19 mouse cellular contexts compared by ENCODE assay signal in genomic region chr2:167754929-167755551, GRCm38 (mm10).
DNase-seq lines count a peak whose midpoint lies in the region; ATAC-seq and TF ChIP-seq lines count a peak whose summit lies in the region.
"Had no signal": no experiment of that assay in that cellular context is flagged by ENCODE, and none has a peak within 500 bp of the region (broad histone marks: within the 10 kb centered on the region; RNA-seq: fewer than 3 reads in every experiment).

No protein-coding gene starts in this region.

- TF ChIP-seq POLR2A in liver, adult 2 months (IDR thresholded peaks at IDR 0.05; ENCODE audit: extremely low read depth, insufficient read depth, low read length) = no peak

- no peak for ATAC-seq in CD4-positive, CD25-positive, alpha-beta regulatory T cell, adult 4 months
- ATAC-seq in liver, postnatal 0 days = no peak; the same call in 1 of the 2 replicates
- peak; percentile 6; the same call in 1 of the 2 replicates for ATAC-seq in stomach, embryonic 15.5 days (ENCODE audit: insufficient read depth, low FRiP score, low read depth)
- ATAC-seq in cerebellum, adult (ENCODE audit: insufficient number of reproducible peaks, low FRiP score, low TSS enrichment) = no peak
- ATAC-seq: Patski had no signal

- H3K27me3 ChIP-seq in liver, adult 2 months (ENCODE audit: control insufficient read depth, insufficient read depth, low read length) = no peaks in the 10 kb centered on the region
- H3K27me3 ChIP-seq in liver, postnatal 0 days (ENCODE audit: insufficient read depth, low read length) = no peaks in the 10 kb centered on the region
- H3K27me3 ChIP-seq in stomach, embryonic 15.5 days (replicated peaks) = no peaks in the 10 kb centered on the region
- H3K27me3 ChIP-seq: embryonic facial prominence, embryonic 12.5 days; hindbrain, embryonic 15.5 days; Patski had no signal

- H3K4me2 ChIP-seq in liver, postnatal 0 days (ENCODE audit: low read depth, low read length) = no peak overlapping the region
- no peak overlapping the region for H3K4me2 ChIP-seq in stomach, embryonic 15.5 days
- H3K4me2 ChIP-seq: embryonic facial prominence, embryonic 12.5 days; hindbrain, embryonic 15.5 days; lung, embryonic 14.5 days; midbrain, embryonic 11.5 days had no signal

- H3K27ac ChIP-seq in liver, adult 2 months (replicated peaks; ENCODE audit: insufficient read depth, low read depth, low read length) = no peak overlapping the region
- H3K27ac ChIP-seq in liver, postnatal 0 days (ENCODE audit: low read depth) = peak overlapping the region; percentile 65
- H3K27ac ChIP-seq in stomach, embryonic 15.5 days = no peak overlapping the region
- H3K27ac ChIP-seq: embryonic facial prominence, embryonic 12.5 days; hindbrain, embryonic 15.5 days had no signal

- DNase-seq in CD4-positive, CD25-positive, alpha-beta regulatory T cell, adult 2 months (ENCODE audit: low read depth, low spot score) = peak; percentile 35
- peak; percentile 64 for DNase-seq in liver, adult 2 months (ENCODE audit: extremely low read depth, low read depth, low spot score)
- no peak for DNase-seq in liver
- peak; percentile 54 for DNase-seq in liver, postnatal 0 days
- no peak for DNase-seq in cerebellum, postnatal 25 days
- DNase-seq: cerebellum, adult 11 months; gastrocnemius, postnatal 36 days; kidney, adult 8-10 months; kidney, postnatal 4 days; layer of hippocampus, postnatal 36 days; lung, embryonic 14.5 days; thymus, adult 2 months had no signal

- TF ChIP-seq CTCF in liver, adult 2 months (IDR thresholded peaks at IDR 0.05; ENCODE audit: low read depth, low read length) = no peak
- TF ChIP-seq CTCF in liver, postnatal 0 days (IDR thresholded peaks at IDR 0.05; ENCODE audit: low read depth) = no peak

- no peaks in the 10 kb centered on the region for H3K79me2 ChIP-seq in liver, adult 2 months (ENCODE audit: control insufficient read depth, insufficient read depth, low read length)

- H3K4me1 ChIP-seq in liver, adult 2 months (ENCODE audit: control insufficient read depth, insufficient read depth, low read length) = peaks cover 10% of the 10 kb centered on the region
- H3K4me1 ChIP-seq in liver, postnatal 0 days (ENCODE audit: insufficient read depth) = peaks cover 41% of the 10 kb centered on the region
- 0 out of 2 replicates have a peak, but pooled peaks cover 12% of the 10 kb centered on the region for H3K4me1 ChIP-seq in stomach, embryonic 15.5 days
- H3K4me1 ChIP-seq: hindbrain, embryonic 15.5 days had no signal

- no peaks in the 10 kb centered on the region for H3K9me3 ChIP-seq in liver, postnatal 0 days (ENCODE audit: low read length)
- H3K9me3 ChIP-seq in stomach, embryonic 15.5 days = no peaks in the 10 kb centered on the region
- H3K9me3 ChIP-seq: embryonic facial prominence, embryonic 12.5 days; hindbrain, embryonic 15.5 days had no signal

- 47% methylated on average over 22 of the region's 22 CpGs for WGBS in liver, adult 2 months
- WGBS in liver, postnatal 0 days (ENCODE audit: insufficient replicate concordance) = 49% methylated on average over 22 of the region's 22 CpGs
- 67% methylated on average over 22 of the region's 22 CpGs for WGBS in stomach, embryonic 15.5 days

- no peak overlapping the region for H3K9ac ChIP-seq in liver, adult 2 months (ENCODE audit: low read depth, low read length)
- H3K9ac ChIP-seq in liver, postnatal 0 days (replicated peaks) = no peak overlapping the region
- no peak overlapping the region for H3K9ac ChIP-seq in stomach, embryonic 15.5 days
- H3K9ac ChIP-seq: embryonic facial prominence, embryonic 12.5 days; hindbrain, embryonic 15.5 days; lung, embryonic 14.5 days had no signal

- H3K4me3 ChIP-seq in liver, adult 2 months (ENCODE audit: insufficient read depth, low read depth, low read length) = no peak overlapping the region
- H3K4me3 ChIP-seq in liver, postnatal 0 days (ENCODE audit: low read depth, low read length) = no peak overlapping the region
- H3K4me3 ChIP-seq in stomach, embryonic 15.5 days (replicated peaks) = no peak overlapping the region
- H3K4me3 ChIP-seq: embryonic facial prominence, embryonic 12.5 days; hindbrain, embryonic 15.5 days had no signal

- no peaks in the 10 kb centered on the region for H3K36me3 ChIP-seq in liver, adult 2 months (ENCODE audit: control insufficient read depth, insufficient read depth, low read length)
- no peaks in the 10 kb centered on the region for H3K36me3 ChIP-seq in liver, postnatal 0 days (replicated peaks; ENCODE audit: insufficient read depth, low read length)
- no peaks in the 10 kb centered on the region for H3K36me3 ChIP-seq in stomach, embryonic 15.5 days
- H3K36me3 ChIP-seq: embryonic facial prominence, embryonic 12.5 days; hindbrain, embryonic 15.5 days had no signal

- no peak for TF ChIP-seq EP300 in liver, postnatal 0 days (IDR thresholded peaks at IDR 0.05; ENCODE audit: low read depth)

Comparison
In these comparisons a context has a peak if more than half of its experiments do, and no peak if none do; other contexts are left out.
1. DNase-seq: peak in CD4-positive, CD25-positive, alpha-beta regulatory T cell, adult 2 months (single experiment), liver, adult 2 months (single experiment) and liver, postnatal 0 days (single experiment); none in liver (single experiment) and cerebellum, postnatal 25 days (0 of 2).